Mouse (Mus musculus) hindbrain, embryonic 12.5 days (tissue): ENCODE results near the gene Lrrtm4. TPM values are rescaled to one million over a fixed set of nuclear protein-coding genes. Genes with fewer than 3 reads are reported as not detected.

Source experiments
- ATAC-seq: fragments of 200-750 bp; cut with Nextera tagmentation; 2 replicates; pipeline ENCODE4 v1.8.0; 2017; ENCODE audit warnings: moderate TSS enrichment; ENCODE audit not compliant: low FRiP score
- H3K27ac ChIP-seq: fragments of 300-500 bp; sonication (generic); 2 replicates; pipeline ENCODE4 v1.5.1; 2016; ENCODE audit warnings: mild to moderate bottlenecking
- H3K27me3 ChIP-seq: fragments of 300-500 bp; sonication (generic); 2 replicates; pipeline ENCODE4 v1.6.1; 2016; ENCODE audit warnings: mild to moderate bottlenecking
- H3K36me3 ChIP-seq: fragments of 300-500 bp; sonication (generic); 2 replicates; pipeline ENCODE4 v1.6.1; 2016; ENCODE audit warnings: mild to moderate bottlenecking
- H3K4me1 ChIP-seq: fragments of 300-500 bp; sonication (generic); 2 replicates; pipeline ENCODE4 v1.6.1; 2016
- H3K4me2 ChIP-seq: fragments of 300-500 bp; sonication (generic); replicated peaks from 2 replicates; pipeline ENCODE4 v1.6.1; 2016; ENCODE audit warnings: mild to moderate bottlenecking
- H3K4me3 ChIP-seq: fragments of 300-500 bp; sonication (generic); 2 replicates; pipeline ENCODE4 v1.5.1; 2016; ENCODE audit warnings: mild to moderate bottlenecking
- H3K9ac ChIP-seq: fragments of 300-500 bp; sonication (generic); 2 replicates; pipeline ENCODE4 v1.6.1; 2016; ENCODE audit warnings: mild to moderate bottlenecking, moderate library complexity
- H3K9me3 ChIP-seq: fragments of 300-500 bp; sonication (generic); replicated peaks from 2 replicates; pipeline ENCODE4 v1.6.1; 2016; ENCODE audit warnings: mild to moderate bottlenecking
- WGBS: fragments of 180-500 bp; shearing (Covaris S2); methylation state at CpG from one replicate; pipeline ENCODE4 v1.1.7; 2016; 5-methylcytosine and 5-hydroxymethylcytosine counted together
- polyA plus RNA-seq: library from polyadenylated mRNA; unstranded; fragments of >200 nt; fragmentation: Nextera tagmentation; extraction: Ambion mirVana; gene quantifications from 2 replicates; pipeline ENCODE4 v1.2.1, GENCODE M21; 2016

Gene Lrrtm4
- polyA plus RNA-seq, 1 experiment from 2014 or later: 8.3 TPM

DNA sequence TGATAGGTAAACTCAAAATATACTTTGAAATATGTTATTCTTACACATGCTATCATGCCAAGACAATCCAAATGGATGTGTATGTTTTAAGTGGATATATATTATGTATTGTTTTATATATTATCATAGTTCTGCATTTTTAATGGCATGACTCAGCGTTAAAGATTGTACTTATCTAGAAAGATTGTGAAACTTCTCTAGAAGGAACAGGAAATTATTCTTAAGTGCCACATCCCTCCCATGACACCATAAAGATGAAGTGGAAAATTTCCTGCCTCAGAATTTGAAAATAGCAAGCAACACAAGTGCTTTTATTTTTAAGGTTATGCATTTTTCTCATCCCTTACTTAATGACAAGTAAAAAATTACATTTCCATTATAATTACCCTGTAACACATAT is 563.5 kb downstream of the Lrrtm4 start:
- H3K9me3 ChIP-seq: no peaks in the 10 kb centered on the region
- ATAC-seq: no peak
- H3K4me1 ChIP-seq: no peaks in the 10 kb centered on the region
- no peak overlapping the region for H3K4me2 ChIP-seq
- WGBS: 85% methylated on average over 1 of the region's 1 CpGs
- no peaks in the 10 kb centered on the region for H3K36me3 ChIP-seq
- no peak overlapping the region for H3K27ac ChIP-seq
- H3K27me3 ChIP-seq: no peaks in the 10 kb centered on the region
- no peak overlapping the region for H3K4me3 ChIP-seq
- no peak overlapping the region for H3K9ac ChIP-seq

DNA sequence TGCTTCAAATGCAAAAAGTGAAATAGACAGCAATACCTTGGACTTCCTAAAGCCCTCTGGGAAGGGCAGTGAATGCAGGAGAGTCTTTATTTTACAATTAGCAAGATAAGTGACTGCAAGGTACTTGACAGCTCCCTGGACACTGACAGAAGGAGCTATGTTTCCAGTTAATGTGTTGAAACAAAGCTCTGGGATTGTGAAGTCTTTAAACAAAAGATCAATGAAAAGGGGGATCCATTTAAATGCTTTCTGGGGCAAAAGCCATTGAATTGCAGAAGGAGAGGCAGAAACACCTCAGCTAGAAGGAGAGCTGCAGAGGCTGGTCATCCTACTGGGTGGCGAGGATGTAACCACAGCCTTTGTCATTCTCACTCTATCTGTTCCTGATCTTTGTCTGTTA is 571.1 kb downstream of the Lrrtm4 start:
- no peak overlapping the region for H3K4me3 ChIP-seq
- WGBS: 36% methylated on average over 1 of the region's 1 CpGs

DNA sequence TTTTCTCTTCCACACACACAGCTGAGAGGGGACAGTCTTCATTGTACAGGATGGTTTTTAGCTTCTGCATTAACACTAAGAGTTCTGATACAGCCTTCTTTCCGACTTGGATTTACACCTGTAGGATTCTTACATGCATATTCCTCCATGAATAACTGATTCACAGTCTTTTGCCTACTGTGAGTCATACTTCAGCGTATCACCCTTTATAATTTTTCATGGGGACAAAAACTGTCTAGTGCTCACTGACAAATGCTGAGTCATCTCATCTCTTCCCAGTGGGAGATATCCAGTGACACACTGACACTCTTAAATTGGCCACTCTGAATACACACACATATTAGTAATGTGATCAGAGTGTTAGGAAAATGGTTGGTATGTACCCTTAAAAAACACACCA is 600.8 kb downstream of the Lrrtm4 start:
- Histone ChIP-seq H3K4me2 (no peak overlapping the region), H3K4me3 (no peak overlapping the region), H3K4me1 (no peaks in the 10 kb centered on the region), H3K36me3 (no peaks in the 10 kb centered on the region), H3K9ac (no peak overlapping the region), H3K27ac (no peak overlapping the region), H3K27me3 (no peaks in the 10 kb centered on the region), H3K9me3 (no peaks in the 10 kb centered on the region)
- WGBS: 93% methylated on average over 2 of the region's 2 CpGs
- ATAC-seq: no peak

More for the DNA sequence above, 571.1 kb downstream of the Lrrtm4 start:
- no peak for ATAC-seq
- Histone ChIP-seq H3K36me3 (no peaks in the 10 kb centered on the region), H3K9me3 (no peaks in the 10 kb centered on the region), H3K27ac (no peak overlapping the region), H3K27me3 (no peaks in the 10 kb centered on the region), H3K4me1 (no peaks in the 10 kb centered on the region), H3K9ac (no peak overlapping the region), H3K4me2 (no peak overlapping the region)

DNA sequence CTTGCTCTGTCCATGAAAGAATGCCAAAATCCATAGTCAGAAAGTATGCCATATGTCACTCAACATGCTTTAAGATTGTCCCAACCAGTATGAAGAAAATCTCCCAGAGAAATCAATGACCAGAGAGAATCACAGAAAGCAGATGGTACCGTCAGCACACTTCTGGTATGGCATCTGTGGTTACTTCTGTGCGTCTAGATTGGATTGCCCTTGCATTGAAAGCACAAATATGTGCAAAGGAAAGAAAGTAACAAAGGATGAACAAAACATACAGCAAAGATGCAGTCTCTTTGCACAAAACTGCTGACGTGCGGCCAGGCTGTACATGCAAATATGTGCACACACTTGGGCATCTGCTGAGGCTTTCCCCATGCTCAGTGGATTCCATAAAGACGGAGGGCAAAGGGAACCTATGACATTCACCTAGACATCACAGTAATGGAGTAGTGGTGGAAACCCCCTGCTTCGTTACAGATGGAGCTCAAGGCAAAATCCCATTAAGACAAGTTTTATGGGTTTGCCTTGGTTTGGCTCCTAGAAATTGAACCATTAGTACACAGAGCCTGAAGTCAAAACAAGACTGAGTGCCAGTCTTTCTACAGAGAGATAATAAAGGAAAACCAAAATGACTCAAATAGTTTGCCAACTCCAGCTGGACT is 604.1 kb downstream of the Lrrtm4 start:
- Histone ChIP-seq H3K9me3 (no peaks in the 10 kb centered on the region), H3K4me2 (no peak overlapping the region), H3K27ac (no peak overlapping the region), H3K9ac (no peak overlapping the region), H3K4me3 (no peak overlapping the region), H3K36me3 (no peaks in the 10 kb centered on the region), H3K4me1 (no peaks in the 10 kb centered on the region), H3K27me3 (no peaks in the 10 kb centered on the region)
- no peak for ATAC-seq
- 88% methylated on average over 6 of the region's 6 CpGs for WGBS

DNA sequence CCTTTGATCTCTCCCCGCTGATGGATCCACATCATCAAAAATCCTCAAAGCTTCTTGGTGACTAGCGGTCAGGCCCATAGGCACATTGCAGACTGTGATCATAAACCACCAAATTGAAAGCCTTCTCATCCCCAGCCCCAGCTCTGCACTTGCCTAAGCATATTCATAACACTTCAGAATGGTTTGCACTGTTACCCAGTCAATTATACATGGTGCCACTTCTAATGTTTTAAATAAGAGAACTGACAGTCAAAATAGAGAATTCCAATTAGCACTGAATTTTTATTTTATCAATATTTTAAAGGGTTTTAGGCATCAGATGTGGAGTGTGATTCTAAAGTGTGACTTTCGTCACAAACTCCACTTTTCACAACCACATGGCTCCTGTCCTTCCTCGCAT is 606.8 kb downstream of the Lrrtm4 start:
- H3K4me2 ChIP-seq: no peak overlapping the region
- H3K27ac ChIP-seq: no peak overlapping the region
- H3K4me1 ChIP-seq: no peaks in the 10 kb centered on the region
- H3K9ac ChIP-seq: no peak overlapping the region
- WGBS: 90% methylated on average over 4 of the region's 4 CpGs
- no peaks in the 10 kb centered on the region for H3K36me3 ChIP-seq
- no peaks in the 10 kb centered on the region for H3K27me3 ChIP-seq
- ATAC-seq: no peak
- H3K4me3 ChIP-seq: no peak overlapping the region
- H3K9me3 ChIP-seq: no peaks in the 10 kb centered on the region

DNA sequence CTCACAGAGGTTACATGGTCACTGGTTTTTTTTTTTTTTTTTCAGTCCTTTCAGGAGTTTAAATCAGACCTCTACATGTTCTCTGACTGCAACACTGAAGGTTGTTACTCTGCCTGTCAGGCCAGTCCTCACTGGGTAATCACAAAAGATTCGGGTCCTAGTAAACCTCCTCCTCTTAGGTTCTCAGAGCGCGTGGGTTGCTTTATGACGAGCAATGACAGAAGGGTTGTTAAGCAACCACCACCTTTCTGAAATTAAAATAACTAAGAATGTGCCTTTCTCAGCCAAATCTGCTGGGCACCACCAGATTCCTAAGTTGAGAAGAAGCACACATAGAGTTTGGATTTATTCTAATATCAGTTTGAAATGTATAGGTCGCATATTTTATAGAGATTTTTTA is 644.1 kb downstream of the Lrrtm4 start:
- Histone ChIP-seq H3K9me3 (no peaks in the 10 kb centered on the region), H3K27me3 (no peaks in the 10 kb centered on the region), H3K27ac (no peak overlapping the region), H3K9ac (no peak overlapping the region), H3K4me3 (no peak overlapping the region), H3K4me2 (no peak overlapping the region), H3K36me3 (no peaks in the 10 kb centered on the region), H3K4me1 (no peaks in the 10 kb centered on the region)
- no peak for ATAC-seq
- 83% methylated on average over 5 of the region's 5 CpGs for WGBS

DNA sequence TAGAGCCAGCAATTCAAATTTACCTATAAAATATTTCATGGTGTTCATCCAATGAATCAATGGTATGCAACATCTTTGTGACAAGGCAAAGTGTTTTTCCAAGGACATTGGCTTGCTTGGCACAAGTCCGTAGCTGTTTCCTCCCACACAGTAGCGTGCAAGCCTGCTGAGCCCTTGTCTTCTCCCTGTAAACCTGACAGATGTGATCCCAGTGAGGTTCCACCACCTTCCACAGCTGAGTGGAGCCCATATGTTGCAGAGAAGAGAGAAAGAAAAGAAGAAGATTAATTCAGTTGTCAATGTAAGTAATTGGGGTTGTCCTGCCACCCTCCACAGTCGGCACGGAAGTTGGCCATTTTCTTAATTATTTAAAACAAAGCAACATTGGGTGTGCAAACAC is 645.4 kb downstream of the Lrrtm4 start:
- no peak overlapping the region for H3K4me3 ChIP-seq
- WGBS: 44% methylated on average over 4 of the region's 4 CpGs
- no peaks in the 10 kb centered on the region for H3K36me3 ChIP-seq
- H3K4me1 ChIP-seq: no peaks in the 10 kb centered on the region
- no peak overlapping the region for H3K4me2 ChIP-seq
- ATAC-seq: no peak
- no peaks in the 10 kb centered on the region for H3K27me3 ChIP-seq
- H3K9ac ChIP-seq: no peak overlapping the region
- no peaks in the 10 kb centered on the region for H3K9me3 ChIP-seq
- H3K27ac ChIP-seq: no peak overlapping the region

DNA sequence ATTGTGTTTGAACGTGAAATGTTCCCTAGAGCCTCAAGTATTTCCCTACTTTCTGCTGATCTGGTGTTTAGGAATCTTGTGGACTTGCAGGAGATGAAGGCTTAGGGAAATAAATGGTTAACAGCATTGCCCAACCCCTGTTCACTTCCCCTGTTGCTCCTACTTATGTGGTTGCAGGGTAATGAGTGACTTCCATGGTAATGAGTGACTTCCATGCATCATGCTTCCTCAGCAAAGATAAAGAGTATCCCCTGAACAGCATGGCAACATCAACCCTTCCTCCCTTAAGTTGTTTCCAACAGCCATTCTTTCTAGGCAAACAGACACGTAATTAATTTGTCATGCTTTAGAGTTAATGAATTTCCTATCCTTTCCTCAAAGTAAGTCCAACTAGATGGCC is 685.5 kb downstream of the Lrrtm4 start:
- H3K4me2 ChIP-seq: no peak overlapping the region
- WGBS: 47% methylated on average over 2 of the region's 2 CpGs
- H3K27ac ChIP-seq: no peak overlapping the region
- no peaks in the 10 kb centered on the region for H3K9me3 ChIP-seq
- H3K9ac ChIP-seq: no peak overlapping the region
- H3K4me1 ChIP-seq: no peaks in the 10 kb centered on the region
- no peak overlapping the region for H3K4me3 ChIP-seq
- ATAC-seq: no peak
- no peaks in the 10 kb centered on the region for H3K27me3 ChIP-seq
- no peaks in the 10 kb centered on the region for H3K36me3 ChIP-seq

DNA sequence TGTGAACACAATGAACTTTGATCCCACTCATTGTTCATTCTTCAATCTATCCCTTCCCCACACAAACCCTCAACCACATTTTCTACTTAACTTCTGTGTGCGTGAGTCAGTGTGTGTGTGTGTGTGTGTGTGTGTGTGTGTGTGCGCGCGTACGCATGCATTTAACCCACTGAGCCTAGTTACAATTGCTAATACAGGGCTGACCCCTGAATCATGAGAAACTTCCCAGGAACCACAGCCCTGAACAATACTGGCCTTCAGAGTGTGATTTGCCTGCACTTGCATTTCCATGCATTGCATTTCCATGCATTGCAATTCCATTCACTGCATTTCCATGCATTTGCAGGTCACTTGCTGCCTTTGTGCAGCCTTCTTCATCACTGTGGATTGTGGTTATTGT is 701.8 kb downstream of the Lrrtm4 start:
- Histone ChIP-seq H3K9me3 (no peaks in the 10 kb centered on the region), H3K4me1 (no peaks in the 10 kb centered on the region), H3K27me3 (no peaks in the 10 kb centered on the region), H3K36me3 (no peaks in the 10 kb centered on the region), H3K4me2 (no peak overlapping the region), H3K27ac (no peak overlapping the region), H3K9ac (no peak overlapping the region), H3K4me3 (no peak overlapping the region)
- ATAC-seq: no peak
- WGBS: 76% methylated on average over 5 of the region's 5 CpGs

DNA sequence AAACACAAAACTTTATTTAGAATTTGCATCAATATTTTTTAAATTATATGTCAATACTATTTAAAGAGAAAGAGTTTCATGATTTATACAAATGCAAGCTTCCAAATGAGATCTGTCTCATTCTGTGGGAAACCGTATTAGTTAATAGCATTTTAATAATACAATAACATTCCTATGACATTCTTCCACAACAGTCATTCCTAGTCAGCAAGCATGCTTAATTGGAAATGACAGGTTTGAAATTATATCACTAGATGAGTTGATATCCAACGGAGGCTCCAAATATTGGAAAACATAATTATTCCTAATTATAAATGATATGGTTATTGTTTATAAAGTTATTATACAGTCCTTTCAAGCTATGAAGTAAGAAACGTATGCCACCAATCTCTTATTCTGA is 714.7 kb downstream of the Lrrtm4 start:
- ATAC-seq: no peak
- Histone ChIP-seq H3K9me3 (no peaks in the 10 kb centered on the region), H3K27me3 (no peaks in the 10 kb centered on the region), H3K4me3 (no peak overlapping the region), H3K9ac (no peak overlapping the region), H3K27ac (no peak overlapping the region), H3K36me3 (no peaks in the 10 kb centered on the region), H3K4me2 (no peak overlapping the region), H3K4me1 (no peaks in the 10 kb centered on the region)
- 75% methylated on average over 3 of the region's 3 CpGs for WGBS

DNA sequence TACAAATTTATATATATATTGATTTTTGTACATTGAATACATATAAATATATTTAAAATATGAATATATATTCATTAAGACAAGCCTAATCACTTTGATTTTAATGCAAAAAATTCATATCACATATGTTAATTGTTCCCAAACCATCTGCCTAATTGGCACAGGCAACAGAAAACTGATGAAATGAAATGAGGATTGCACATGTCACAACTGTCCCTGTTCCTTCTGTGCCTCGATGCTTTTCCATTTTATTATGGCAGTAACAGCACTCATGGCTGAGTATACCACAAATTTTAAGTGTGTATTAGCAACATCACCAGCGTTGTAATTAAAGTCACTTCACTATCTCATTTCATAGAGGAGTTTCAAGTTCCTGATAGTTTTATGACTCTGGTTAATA is 732.1 kb downstream of the Lrrtm4 start:
- Histone ChIP-seq H3K4me2 (no peak overlapping the region), H3K36me3 (no peaks in the 10 kb centered on the region), H3K27me3 (no peaks in the 10 kb centered on the region), H3K4me1 (no peaks in the 10 kb centered on the region), H3K27ac (no peak overlapping the region), H3K4me3 (no peak overlapping the region), H3K9ac (no peak overlapping the region), H3K9me3 (no peaks in the 10 kb centered on the region)
- no peak for ATAC-seq
- 82% methylated on average over 2 of the region's 2 CpGs for WGBS

DNA sequence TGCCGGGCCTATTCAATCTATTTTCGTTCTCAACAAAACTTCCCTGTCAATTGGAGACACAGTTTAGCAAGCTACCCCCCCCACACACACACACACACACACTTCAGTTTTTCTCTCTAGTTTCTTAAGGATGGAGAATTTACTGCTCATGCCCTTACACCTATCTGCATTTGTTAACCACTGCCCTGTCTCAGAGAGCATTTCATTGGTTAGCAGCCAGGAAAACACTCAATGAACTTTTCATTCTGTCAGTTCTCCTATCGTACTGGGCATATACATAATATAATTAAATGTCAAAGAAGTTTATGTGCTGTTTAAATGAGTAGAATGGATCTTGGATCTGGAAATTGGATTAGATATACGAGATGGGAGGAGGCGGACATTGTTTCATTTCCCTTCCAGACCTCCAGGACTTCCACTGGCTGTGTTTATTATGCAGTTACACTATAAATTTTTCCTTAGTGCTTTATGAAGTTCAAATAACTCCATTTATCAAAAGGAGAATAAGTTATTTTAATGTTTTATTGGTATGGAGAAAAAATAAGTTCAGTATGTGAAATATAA is 742.0 kb downstream of the Lrrtm4 start:
- Histone ChIP-seq H3K27ac (no peak overlapping the region), H3K4me1 (no peaks in the 10 kb centered on the region), H3K9me3 (no peaks in the 10 kb centered on the region), H3K27me3 (no peaks in the 10 kb centered on the region), H3K4me3 (no peak overlapping the region), H3K36me3 (no peaks in the 10 kb centered on the region), H3K4me2 (no peak overlapping the region), H3K9ac (no peak overlapping the region)
- 88% methylated on average over 5 of the region's 5 CpGs for WGBS
- no peak for ATAC-seq

DNA sequence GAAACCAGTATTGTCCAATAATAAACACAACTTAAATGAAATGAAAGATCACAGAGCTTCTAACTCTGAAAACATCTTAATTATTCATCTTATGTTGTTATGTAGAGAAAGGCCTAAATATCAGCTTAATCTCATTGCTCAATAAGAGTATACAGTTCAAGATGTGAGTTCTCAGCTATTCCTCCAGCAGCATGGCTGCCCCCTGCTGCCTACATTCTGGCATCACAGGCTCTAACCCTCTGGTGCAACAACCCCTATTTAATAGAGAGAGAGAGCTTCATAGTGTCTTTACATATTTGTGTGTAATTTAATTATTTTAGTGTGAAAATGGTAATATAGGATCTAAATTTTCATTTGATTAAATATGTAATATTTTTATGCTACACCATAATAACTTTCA is 767.6 kb downstream of the Lrrtm4 start:
- Histone ChIP-seq H3K27ac (no peak overlapping the region), H3K4me2 (no peak overlapping the region), H3K9ac (no peak overlapping the region), H3K4me1 (no peaks in the 10 kb centered on the region), H3K9me3 (no peaks in the 10 kb centered on the region), H3K36me3 (no peaks in the 10 kb centered on the region), H3K27me3 (no peaks in the 10 kb centered on the region), H3K4me3 (no peak overlapping the region)
- no peak for ATAC-seq
